Mouse (Mus musculus) right cerebral cortex, postnatal 10 days (tissue): ENCODE measurements around the gene 1700037H04Rik.
A peak's percentile ranks its signal among the peaks of the same experiment; 100 is the strongest.

ENCODE experiments used
- DNase-seq, 2 experiments: peaks; one replicate each; pipeline ENCODE4 v3.0.0; 2021; ENCODE audit warnings: low spot score in 2 of 2

The 1700037H04Rik gene

DNA sequence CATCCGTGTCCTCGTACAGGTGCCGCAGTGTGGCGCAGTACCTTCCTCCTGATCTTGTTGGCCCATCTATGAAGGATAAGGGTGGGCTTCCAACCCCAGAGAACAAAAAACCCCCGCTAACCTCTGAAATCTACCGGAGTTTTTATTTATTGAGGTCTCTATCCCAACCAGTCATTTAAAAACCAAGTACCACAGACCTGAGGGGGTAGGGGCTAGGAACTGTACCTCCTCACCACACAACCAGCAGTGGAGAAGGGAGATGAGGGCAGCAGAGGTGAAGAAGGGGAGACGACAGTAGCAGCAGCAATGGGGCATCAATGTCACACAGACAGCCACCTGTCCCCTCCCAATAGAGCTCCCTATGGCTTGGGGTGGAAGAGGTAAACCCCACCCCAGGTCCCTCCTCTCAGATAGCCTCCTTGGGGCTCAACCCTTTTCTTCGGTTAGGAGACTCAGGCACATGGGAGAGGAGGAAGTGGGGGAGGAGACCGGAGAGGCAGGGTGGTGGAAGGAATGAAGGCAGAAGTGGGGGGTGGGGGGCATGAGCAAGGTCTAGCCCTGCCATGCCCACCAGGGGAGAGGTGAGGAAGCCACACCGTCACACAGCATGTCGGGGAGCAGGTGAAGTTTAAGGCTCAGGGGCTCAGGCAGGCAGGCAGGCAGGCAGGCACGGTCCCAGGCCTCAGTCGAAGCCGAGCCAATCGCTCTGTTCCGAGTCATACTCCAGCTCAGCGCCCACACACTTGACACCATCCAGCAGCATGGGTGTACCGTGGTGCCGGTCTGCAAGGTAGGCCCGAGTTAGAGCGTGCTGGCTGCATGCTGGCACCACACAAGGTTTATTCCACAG is 13.5 kb downstream of the 1700037H04Rik start:
- DNase-seq, result no peak

DNA sequence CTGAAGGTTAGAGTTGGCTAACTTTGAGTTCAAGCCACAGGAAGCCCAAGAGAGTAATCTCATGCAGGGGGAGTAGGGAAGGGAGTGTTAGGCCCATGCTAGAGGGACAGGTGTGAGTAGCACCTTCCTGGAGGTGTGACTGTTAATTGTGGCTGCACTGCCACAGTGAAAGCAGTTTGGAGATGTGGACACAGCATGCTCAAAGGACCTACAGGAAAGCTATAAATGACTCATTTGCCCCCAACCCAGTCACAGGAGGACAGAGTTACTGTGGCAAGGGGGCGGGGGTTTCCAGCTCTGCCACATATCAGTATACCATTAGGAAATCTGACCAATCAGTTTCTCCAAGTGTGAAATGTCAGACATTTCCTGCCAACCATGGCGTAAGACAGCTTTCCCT is 14.3 kb downstream of the 1700037H04Rik start:
- DNase-seq, result no peak

- no peak for DNase-seq
Measured at GRCm38 (mm10) chr2:131145121-131145520, 14.8 kb downstream of the 1700037H04Rik start.

GRCm38 (mm10) chr2:131143007-131143780 is 16.7 kb downstream of the 1700037H04Rik start:
- DNase-seq, result no peak

GRCm38 (mm10) chr2:131142592-131142991 is 17.3 kb downstream of the 1700037H04Rik start:
- peak in 1 of 2 experiments; percentile 64 for DNase-seq

DNA sequence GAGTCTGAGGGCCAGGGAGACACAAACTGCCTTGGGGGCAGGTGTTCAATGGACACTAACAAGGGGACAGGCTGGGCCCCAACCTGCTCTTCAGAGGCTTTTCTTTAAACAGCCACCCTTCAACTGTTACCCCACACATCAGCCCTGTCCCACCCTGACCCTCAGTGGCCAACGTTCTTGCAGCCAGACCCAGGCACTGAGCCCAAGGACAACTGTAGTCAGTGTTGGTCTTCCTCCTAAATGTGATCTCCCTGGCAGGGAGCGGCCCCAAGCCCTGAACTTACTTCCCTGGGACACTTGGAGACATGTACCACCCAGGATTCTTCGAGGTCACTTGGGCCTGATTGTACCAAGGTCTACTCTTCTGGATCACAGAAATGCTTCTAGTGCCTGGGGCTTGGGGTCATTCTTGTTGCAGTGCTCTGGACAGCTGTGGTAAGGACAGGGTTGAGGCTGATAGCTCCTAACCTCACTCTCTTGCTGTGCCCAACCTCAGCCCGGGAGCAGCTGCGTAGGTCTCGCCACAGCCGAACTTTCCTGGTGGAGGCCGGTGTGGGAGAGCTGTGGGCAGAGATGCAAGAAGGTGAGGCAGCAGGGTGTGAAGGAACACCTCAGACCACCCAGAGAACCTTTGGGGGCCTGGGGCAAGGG is 18.4 kb downstream of the 1700037H04Rik start:
- no peak for DNase-seq

DNA sequence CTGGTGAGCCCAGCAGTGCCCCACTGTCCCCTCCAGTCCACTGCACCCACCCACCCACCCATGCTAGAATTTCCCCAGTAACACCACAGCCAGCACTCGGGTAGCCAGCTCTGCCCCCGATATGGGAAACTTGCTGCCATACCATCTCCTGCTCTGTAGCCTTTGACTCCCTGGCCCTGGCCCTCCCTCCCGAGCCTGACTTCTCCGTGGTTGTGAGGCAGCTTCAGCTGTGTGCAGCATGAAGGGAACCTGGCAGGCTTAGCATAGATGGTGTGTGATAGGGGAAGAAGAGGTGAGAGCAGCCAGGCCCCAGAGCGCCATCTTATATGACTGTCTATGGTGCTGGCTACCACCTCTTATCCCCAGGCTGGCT is 19.4 kb downstream of the 1700037H04Rik start:
- DNase-seq, result no peak

DNA sequence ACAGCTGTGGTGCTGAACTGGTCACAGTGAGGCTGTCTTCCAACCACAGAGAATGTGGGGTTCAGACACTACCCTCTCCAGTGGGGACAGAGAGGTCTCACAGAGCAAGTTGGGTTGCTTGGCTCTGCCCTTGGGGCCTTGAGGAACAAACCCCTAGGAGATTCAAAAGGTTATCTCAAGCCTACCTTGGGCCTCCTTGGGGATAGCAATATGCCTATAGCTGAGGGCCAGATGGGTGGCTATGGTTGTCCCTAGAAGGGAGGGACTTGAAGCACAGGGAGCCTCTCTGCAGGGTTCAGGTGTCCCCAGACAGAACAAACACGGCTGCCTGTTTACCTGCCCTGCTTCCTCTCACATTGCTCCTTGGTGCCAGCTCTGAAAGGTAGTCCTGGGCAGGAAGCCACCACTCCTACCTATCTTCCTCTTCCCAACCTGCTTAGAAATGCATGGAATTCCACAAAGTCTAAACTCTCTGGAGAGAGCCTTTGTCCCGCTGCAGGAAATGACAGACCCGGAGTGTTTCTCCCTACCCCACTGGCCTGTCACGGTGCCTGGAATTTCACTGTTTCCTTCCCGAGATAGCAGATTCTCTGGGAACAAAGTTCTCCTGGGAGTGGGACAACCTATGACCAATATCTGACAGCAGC is 19.9 kb downstream of the 1700037H04Rik start:
- peak in 1 of 2 experiments; percentile 19 for DNase-seq

DNA sequence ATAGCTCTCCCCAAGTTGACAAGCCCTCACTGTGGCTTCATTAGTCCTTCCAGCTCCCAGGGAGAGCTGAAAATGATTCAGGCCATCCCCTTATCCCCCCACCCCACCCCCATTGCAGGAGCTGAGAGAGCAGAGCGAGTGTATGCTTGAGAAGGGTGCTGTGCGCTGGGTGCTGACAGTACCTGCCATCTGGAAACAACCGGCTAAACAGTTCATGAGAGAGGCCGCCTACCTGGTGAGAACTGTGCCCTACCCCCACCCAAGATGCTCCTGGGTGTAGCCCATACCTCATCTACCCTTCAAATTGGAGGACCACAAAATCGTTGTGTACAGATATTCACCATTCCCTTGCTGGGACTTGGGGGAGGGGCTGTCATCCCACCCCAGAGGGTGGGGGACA is 20.6 kb downstream of the 1700037H04Rik start:
- DNase-seq, result peak; percentile 12 to 13

DNA sequence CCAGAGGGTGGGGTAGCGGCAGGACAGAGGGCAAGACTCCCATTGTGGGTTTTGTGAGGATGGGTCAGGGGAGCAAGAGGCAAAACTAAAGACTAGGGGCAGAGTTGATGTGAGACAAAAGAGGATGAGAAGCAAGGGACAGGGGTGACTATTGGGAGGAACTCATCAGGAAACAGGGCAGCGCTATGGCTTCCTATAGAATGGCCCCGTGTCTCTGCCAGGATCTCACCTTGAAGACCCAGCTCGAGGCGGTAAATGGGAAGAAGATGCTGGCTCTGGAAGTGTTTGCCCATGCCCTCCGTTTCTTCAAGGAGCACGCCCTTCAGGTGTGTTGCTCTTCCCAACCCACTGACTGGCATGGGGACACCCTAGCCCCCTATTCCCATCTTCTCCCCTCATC is 21.1 kb downstream of the 1700037H04Rik start:
- DNase-seq, result no peak

DNA sequence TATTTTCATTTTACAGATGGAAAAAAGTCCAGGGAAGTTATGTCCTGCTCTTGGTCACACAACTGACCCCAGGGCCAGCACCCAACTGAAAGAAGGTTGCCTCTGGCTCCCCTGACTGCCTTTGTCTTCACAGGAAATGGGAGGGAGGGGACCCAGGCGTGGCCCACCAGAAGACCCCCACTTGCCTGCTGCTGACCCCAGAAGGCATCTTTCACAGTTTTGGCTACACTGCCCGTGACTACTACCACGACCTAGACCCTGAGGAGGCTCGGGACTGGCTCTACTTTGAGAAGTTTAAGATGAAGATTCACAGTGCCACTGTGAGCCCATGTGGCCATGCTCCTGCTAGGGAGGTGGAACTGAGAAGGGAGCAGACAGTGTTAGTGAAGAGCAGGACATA is 21.6 kb downstream of the 1700037H04Rik start:
- DNase-seq, result peak; percentile 7 to 16

GRCm38 (mm10) chr2:131135521-131136139 is 24.3 kb downstream of the 1700037H04Rik start:
- peak in 1 of 2 experiments; percentile 9 for DNase-seq

GRCm38 (mm10) chr2:131134826-131135400 is 25.0 kb downstream of the 1700037H04Rik start:
- peak in 1 of 2 experiments; percentile 16 for DNase-seq

DNA sequence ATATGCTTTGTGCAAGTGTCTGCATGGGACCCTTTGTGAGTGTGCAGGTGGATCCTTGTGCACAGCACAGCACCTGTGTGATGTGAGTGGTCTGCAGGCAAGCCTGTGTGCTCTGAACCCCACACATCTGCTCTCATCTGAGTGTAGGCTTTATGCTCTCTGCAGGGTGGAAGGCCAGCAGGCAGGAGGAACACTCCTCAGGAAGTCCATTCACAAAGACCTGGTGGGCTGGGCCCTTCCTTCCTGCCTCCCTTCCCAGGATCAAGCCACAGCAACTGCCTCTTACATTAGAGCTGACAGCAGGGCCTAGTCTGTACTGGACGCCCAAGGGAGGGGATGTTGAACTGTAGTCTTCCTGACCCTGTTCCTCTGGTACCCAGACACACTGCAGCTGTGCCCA is 25.5 kb downstream of the 1700037H04Rik start:
- peak in 1 of 2 experiments; percentile 27 for DNase-seq

GRCm38 (mm10) chr2:131132930-131133547 is 26.8 kb downstream of the 1700037H04Rik start, which contains the start of gene Gm11037:
Gene Gm11037, plus strand, starts transcription at chr2:131133497.
- DNase-seq, result peak in 1 of 2 experiments; percentile 11

DNA sequence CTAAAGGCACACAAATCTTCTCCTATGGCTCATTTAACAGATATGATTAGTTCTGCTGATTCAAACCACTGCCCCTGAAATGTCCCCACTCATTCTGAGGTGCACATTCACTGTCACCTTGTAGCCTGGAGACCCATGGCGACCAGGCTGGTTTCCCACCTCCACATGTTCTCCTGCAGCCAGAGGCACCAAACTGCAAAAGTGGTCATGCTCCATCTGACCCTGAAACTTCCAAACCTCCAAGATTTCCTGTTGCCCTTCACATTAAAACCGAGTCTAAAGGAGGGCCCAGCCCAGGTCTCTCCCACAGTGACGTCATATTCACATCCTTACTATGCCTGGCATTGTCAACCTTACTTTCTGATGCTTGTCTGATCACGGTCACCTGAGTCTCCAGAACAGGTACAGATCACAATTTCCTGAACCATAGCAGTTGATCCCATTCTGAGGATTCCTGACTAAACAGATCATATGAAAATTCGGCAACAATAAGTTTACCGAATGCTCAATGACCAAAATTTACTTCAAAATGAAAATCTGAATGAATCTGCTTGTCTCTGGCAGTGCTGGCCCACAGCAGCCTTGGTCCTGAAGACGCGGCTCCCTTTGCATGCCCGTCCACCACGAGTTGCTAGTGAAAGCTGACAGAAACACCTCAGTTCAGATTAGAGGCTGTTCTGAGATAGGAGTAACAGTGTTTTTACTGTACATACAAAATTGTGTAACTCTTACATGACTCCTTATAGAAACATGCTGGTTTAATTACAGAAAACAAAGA is 27.6 kb downstream of the 1700037H04Rik start:
- DNase-seq, result peak in 1 of 2 experiments; percentile 15

DNA sequence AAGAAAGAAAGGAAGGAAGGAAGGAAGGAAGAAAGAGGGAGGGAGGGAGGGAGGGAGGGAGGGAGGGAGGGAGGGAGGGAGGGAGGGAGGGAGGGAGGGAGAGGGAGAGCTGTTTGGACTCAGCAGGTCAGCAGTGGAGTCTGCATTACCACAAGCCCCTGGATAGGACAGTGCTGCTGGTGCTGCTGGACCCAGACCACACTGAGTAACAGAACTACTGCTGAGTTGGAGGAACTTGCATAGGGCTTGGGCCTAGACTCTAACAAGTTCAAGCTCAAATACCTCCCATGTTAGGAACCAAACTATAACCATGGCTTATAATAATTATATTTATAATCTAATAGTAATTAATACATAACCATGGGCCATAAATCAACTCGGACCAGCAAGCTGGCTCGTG is 29.0 kb downstream of the 1700037H04Rik start:
- peak in 1 of 2 experiments; percentile 5 for DNase-seq

- DNase-seq, result peak in 1 of 2 experiments; percentile 13
Measured at GRCm38 (mm10) chr2:131129836-131130235, 30.0 kb downstream of the 1700037H04Rik start.

DNA sequence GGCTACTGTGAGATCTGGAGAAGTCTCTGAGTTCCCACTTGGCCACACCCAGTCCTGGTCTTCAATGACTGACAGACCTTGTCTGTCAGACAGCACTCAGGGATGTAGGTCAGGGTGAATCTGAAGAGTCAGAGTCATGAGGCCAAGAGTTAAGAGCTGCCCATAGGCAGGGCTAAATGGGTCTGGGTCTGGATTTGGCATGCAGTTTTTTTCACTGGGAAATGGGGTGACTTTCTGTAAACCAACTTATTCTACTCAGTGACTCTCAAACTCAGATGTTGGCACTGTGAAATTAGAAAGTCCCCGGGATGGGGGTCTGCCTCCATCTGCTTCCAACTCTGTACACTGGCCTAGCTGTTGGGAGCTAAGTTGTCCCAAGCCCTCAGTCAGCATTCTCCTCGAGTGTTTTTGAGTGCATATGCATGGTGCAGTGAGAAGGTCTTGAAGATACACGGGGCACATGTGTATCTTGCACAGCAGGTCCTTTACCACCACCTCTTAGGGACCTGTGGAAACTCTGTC is 31.2 kb downstream of the 1700037H04Rik start:
- DNase-seq, result peak in 1 of 2 experiments; percentile 5
